Mouse (Mus musculus) heart, embryonic 11.5 days (tissue): ENCODE measurements around the gene Lgals1. TPM values are rescaled to one million over a fixed set of nuclear protein-coding genes. Genes with fewer than 3 reads are reported as not detected.

Experiments used
- ATAC-seq: fragments of 200-750 bp; cut with Nextera tagmentation; replicated peaks from 2 replicates; pipeline ENCODE4 v1.8.0; 2017; ENCODE audit warnings: moderate library complexity; ENCODE audit not compliant: insufficient number of reproducible peaks, low FRiP score, low TSS enrichment
- H3K27ac ChIP-seq: fragments of 300-500 bp; sonication (generic); 2 replicates; pipeline ENCODE4 v1.5.1; 2014; ENCODE audit warnings: mild to moderate bottlenecking, low read depth, low read length
- H3K27me3 ChIP-seq: fragments of 300-500 bp; sonication (generic); 2 replicates; pipeline ENCODE4 v1.6.1; 2014; ENCODE audit warnings: mild to moderate bottlenecking, low read length, mixed read lengths; ENCODE audit not compliant: control insufficient read depth, insufficient read depth
- H3K36me3 ChIP-seq: fragments of 300-500 bp; sonication (generic); 2 replicates; pipeline ENCODE4 v1.6.1; 2014; ENCODE audit warnings: mild to moderate bottlenecking, low read length, moderate library complexity, mixed read lengths; ENCODE audit not compliant: control insufficient read depth, insufficient read depth
- H3K4me1 ChIP-seq: fragments of 300-500 bp; sonication (generic); 2 replicates; pipeline ENCODE4 v1.6.1; 2014; ENCODE audit warnings: low read length; ENCODE audit not compliant: control insufficient read depth, insufficient read depth
- H3K4me2 ChIP-seq: fragments of 300-500 bp; sonication (generic); 2 replicates; pipeline ENCODE4 v1.6.1; 2014; ENCODE audit warnings: mild to moderate bottlenecking, moderate library complexity
- H3K4me3 ChIP-seq: fragments of 300-500 bp; sonication (generic); 2 replicates; pipeline ENCODE4 v1.5.1; 2014; ENCODE audit warnings: low read depth, low read length
- H3K9ac ChIP-seq: fragments of 300-500 bp; sonication (generic); 2 replicates; pipeline ENCODE4 v1.6.1; 2014; ENCODE audit warnings: mild to moderate bottlenecking, low read depth, low read length, moderate library complexity
- H3K9me3 ChIP-seq: fragments of 300-500 bp; sonication (generic); replicated peaks from 2 replicates; pipeline ENCODE4 v1.6.1; 2016; ENCODE audit warnings: low read length; ENCODE audit not compliant: control insufficient read depth
- WGBS: fragments of 180-500 bp; shearing (Covaris S2); extraction: QIAGEN DNeasy Blood & Tissue Kit; methylation state at CpG from one replicate; pipeline ENCODE4 v1.1.7; 2014; ENCODE audit not compliant: insufficient replicate concordance; 5-methylcytosine and 5-hydroxymethylcytosine counted together
- polyA plus RNA-seq: library from polyadenylated mRNA; unstranded; fragments of >200 nt; fragmentation: Nextera tagmentation; extraction: Ambion mirVana; gene quantifications from 2 replicates; pipeline ENCODE4 v1.2.1, GENCODE M21; 2014

Gene Lgals1
- polyA plus RNA-seq, 1 experiment from 2014 or later = 566 TPM

DNA sequence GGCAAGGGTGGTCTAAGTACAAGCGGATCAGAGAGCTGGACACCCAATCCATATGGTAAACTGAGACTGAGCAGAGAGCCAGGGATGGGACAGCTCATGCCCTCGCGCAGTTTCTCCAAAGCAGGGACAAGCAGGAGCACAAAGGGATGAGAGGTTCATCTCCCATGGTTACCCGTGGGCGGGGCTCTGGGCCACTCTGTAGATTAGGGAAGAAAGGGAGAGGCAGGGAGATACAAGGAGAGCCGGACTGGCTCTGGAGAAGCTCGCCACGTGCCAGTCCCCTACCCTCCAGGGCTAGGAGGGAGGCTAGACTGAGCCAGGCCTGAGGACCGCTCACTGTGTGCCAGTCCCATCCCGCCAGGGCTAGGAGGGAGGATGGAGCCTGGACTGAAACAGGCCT is 10.8 kb downstream of the Lgals1 start:
- ATAC-seq = no peak; the same call in 1 of the 2 replicates
- WGBS = 90% methylated on average over 10 of the region's 10 CpGs
- Histone ChIP-seq H3K27me3 (no peaks in the 10 kb centered on the region), H3K9ac (no peak overlapping the region), H3K4me1 (peaks cover 9% of the 10 kb centered on the region), H3K9me3 (no peaks in the 10 kb centered on the region), H3K36me3 (peaks cover 21% of the 10 kb centered on the region), H3K4me3 (no peak overlapping the region), H3K27ac (no peak overlapping the region), H3K4me2 (no peak overlapping the region)

- H3K4me2 ChIP-seq = no peak overlapping the region
- H3K36me3 ChIP-seq = peaks cover 21% of the 10 kb centered on the region
- H3K27me3 ChIP-seq = no peaks in the 10 kb centered on the region
- H3K27ac ChIP-seq = no peak overlapping the region
- WGBS = 84% methylated on average over 2 of the region's 2 CpGs
- H3K4me3 ChIP-seq = no peak overlapping the region
- no peak for ATAC-seq
- no peak overlapping the region for H3K9ac ChIP-seq
- H3K4me1 ChIP-seq = peaks cover 13% of the 10 kb centered on the region
- no peaks in the 10 kb centered on the region for H3K9me3 ChIP-seq
Observed at GRCm38 (mm10) chr15:78937963-78938362, 11.4 kb downstream of the Lgals1 start.

GRCm38 (mm10) chr15:78940325-78940724 is 13.8 kb downstream of the Lgals1 start:
- no peak for ATAC-seq
- peaks cover 21% of the 10 kb centered on the region for H3K36me3 ChIP-seq

DNA sequence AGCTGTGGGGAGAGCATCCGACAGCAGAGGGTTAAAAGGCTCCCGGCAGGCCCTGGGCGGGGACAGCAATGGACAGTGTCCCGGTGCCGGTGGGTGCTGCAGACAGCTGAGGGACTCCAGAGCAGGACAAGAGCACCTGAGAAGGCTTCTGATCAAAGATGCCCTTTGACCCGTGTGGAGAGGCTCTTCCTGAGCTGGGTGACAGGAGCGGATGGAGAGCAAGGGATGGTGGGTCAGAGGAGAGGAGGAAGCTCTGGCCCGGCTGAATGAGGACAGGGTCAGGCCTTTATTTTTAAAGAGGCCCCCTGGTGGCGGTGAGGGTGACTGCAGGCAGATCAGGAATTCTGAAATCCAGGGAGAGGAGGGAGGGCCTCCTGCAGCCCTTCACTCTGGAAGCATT is 16.1 kb downstream of the Lgals1 start:
- WGBS = 2% methylated on average over 9 of the region's 9 CpGs
- peaks cover 7% of the 10 kb centered on the region for H3K4me1 ChIP-seq
- H3K9ac ChIP-seq = peak overlapping the region; percentile 62
- H3K4me2 ChIP-seq = peak overlapping the region; percentile 66
- ATAC-seq = peak; percentile 8; the same call in 1 of the 2 replicates
- H3K4me3 ChIP-seq = peak overlapping the region; percentile 40
- no peaks in the 10 kb centered on the region for H3K9me3 ChIP-seq
- H3K27ac ChIP-seq = no peak overlapping the region
- peaks cover 17% of the 10 kb centered on the region for H3K36me3 ChIP-seq
- peaks cover 2% of the 10 kb centered on the region; the same call in 1 of the 2 replicates for H3K27me3 ChIP-seq

More at GRCm38 (mm10) chr15:78940325-78940724, 13.8 kb downstream of the Lgals1 start:
- H3K27me3 ChIP-seq = no peaks in the 10 kb centered on the region
- no peak overlapping the region for H3K4me3 ChIP-seq
- no peaks in the 10 kb centered on the region for H3K9me3 ChIP-seq
- H3K9ac ChIP-seq = no peak overlapping the region
- H3K4me1 ChIP-seq = peaks cover 16% of the 10 kb centered on the region
- 92% methylated on average over 13 of the region's 13 CpGs for WGBS
- no peak overlapping the region for H3K4me2 ChIP-seq
- no peak overlapping the region for H3K27ac ChIP-seq

GRCm38 (mm10) chr15:78946232-78946631 is 19.7 kb downstream of the Lgals1 start:
- Histone ChIP-seq H3K36me3 (no peaks in the 10 kb centered on the region), H3K4me2 (no peak overlapping the region), H3K9ac (no peak overlapping the region), H3K4me1 (peaks cover 10% of the 10 kb centered on the region), H3K27me3 (peaks cover 2% of the 10 kb centered on the region; the same call in 1 of the 2 replicates), H3K4me3 (no peak overlapping the region), H3K27ac (no peak overlapping the region), H3K9me3 (no peaks in the 10 kb centered on the region)
- ATAC-seq = no peak
- WGBS = 79% methylated on average over 7 of the region's 7 CpGs

- WGBS = under 1% methylated on average over 24 of the region's 24 CpGs
- Histone ChIP-seq H3K27me3 (peaks cover 2% of the 10 kb centered on the region; the same call in 1 of the 2 replicates), H3K9me3 (no peaks in the 10 kb centered on the region)
Observed at GRCm38 (mm10) chr15:78947657-78948056, 21.1 kb downstream of the Lgals1 start, which contains the start of gene Triobp. Gene Triobp, plus strand, starts transcription at chr15:78947724.

GRCm38 (mm10) chr15:78948152-78948725 is 21.7 kb downstream of the Lgals1 start:
- 10% methylated on average over 11 of the region's 11 CpGs for WGBS
- Histone ChIP-seq H3K4me3 (peak overlapping the region; percentile 44), H3K4me1 (0 out of 2 replicates have a peak, but pooled peaks cover 3% of the 10 kb centered on the region), H3K9me3 (no peaks in the 10 kb centered on the region), H3K36me3 (no peaks in the 10 kb centered on the region), H3K27ac (no peak overlapping the region), H3K4me2 (peak overlapping the region; percentile 81), H3K9ac (peak overlapping the region; percentile 70), H3K27me3 (peaks cover 2% of the 10 kb centered on the region; the same call in 1 of the 2 replicates)
- no peak for ATAC-seq

More at GRCm38 (mm10) chr15:78947657-78948056, 21.1 kb downstream of the Lgals1 start, which contains the start of gene Triobp:
- H3K27ac ChIP-seq = no peak within 1 kb of the TSS
- peak; percentile 93 for ATAC-seq
- peaks cover 8% of the 10 kb centered on the region for H3K4me1 ChIP-seq
- H3K9ac ChIP-seq = peak within 1 kb of the TSS; percentile 70
- H3K36me3 ChIP-seq = no peaks in the 10 kb centered on the region
- peak within 1 kb of the TSS; percentile 44 for H3K4me3 ChIP-seq
- peak within 1 kb of the TSS; percentile 81 for H3K4me2 ChIP-seq

DNA sequence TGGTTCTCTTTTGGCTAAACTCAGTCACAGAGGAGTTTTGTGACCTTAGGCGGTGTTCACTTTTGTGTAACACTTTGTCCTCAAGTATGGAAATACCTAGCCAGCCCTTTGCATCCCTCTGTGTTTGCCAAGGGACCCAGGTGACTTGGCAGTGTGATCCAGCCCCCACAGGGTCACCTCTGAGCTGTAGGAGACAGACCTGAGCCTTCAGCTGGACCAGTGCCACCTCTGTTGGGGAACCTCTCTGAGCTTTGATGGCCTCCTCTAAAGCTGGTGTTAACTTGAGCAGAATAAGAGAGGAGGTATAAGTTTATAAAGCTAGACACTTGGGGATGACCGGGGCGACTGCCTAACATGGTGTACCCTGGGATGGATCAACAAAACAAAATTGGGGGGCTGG is 22.4 kb downstream of the Lgals1 start:
- WGBS = 94% methylated on average over 3 of the region's 3 CpGs
- no peak for ATAC-seq

GRCm38 (mm10) chr15:78955663-78956062 is 29.1 kb downstream of the Lgals1 start:
- Histone ChIP-seq H3K4me3 (no peak overlapping the region), H3K4me2 (no peak overlapping the region), H3K27ac (no peak overlapping the region), H3K4me1 (no peaks in the 10 kb centered on the region), H3K36me3 (0 out of 2 replicates have a peak, but pooled peaks cover 2% of the 10 kb centered on the region), H3K9me3 (no peaks in the 10 kb centered on the region), H3K27me3 (no peaks in the 10 kb centered on the region), H3K9ac (no peak overlapping the region)
- 73% methylated on average over 3 of the region's 3 CpGs for WGBS
- no peak for ATAC-seq

More for the DNA sequence above, 22.4 kb downstream of the Lgals1 start:
- Histone ChIP-seq H3K9me3 (no peaks in the 10 kb centered on the region), H3K4me2 (no peak overlapping the region), H3K27me3 (peaks cover 2% of the 10 kb centered on the region; the same call in 1 of the 2 replicates), H3K4me1 (0 out of 2 replicates have a peak, but pooled peaks cover 3% of the 10 kb centered on the region), H3K4me3 (no peak overlapping the region), H3K9ac (no peak overlapping the region), H3K27ac (no peak overlapping the region), H3K36me3 (no peaks in the 10 kb centered on the region)
